Mouse (Mus musculus): ENCODE data around the gene Jagn1. TPM values are rescaled to one million over a fixed set of nuclear protein-coding genes. Genes with fewer than 3 reads are reported as not detected.

Gene Jagn1
- polyA plus RNA-seq, 1 experiment from 2014 or later: 53.3 TPM

GRCm38 (mm10) chr6:113435664-113436205 lies 6.6 kb upstream of the Jagn1 start, which contains the start of gene Cidec:
Gene Cidec (minus strand): TSS chr6:113435760.
- H3K4me3 ChIP-seq (replicated peaks): no peak within 1 kb of the TSS
- H3K36me3 ChIP-seq: no peaks in the 10 kb centered on the region
- no peak within 1 kb of the TSS for H3K4me2 ChIP-seq
- H3K27ac ChIP-seq: no peak within 1 kb of the TSS
- no peak for ATAC-seq (ENCODE audit: low read depth)
- no peak for DNase-seq
- WGBS (ENCODE audit: insufficient replicate concordance): 70% methylated on average over 9 of the region's 9 CpGs
- H3K27me3 ChIP-seq: no peaks in the 10 kb centered on the region
- no peak within 1 kb of the TSS for H3K9ac ChIP-seq
- no peaks in the 10 kb centered on the region for H3K9me3 ChIP-seq (replicated peaks)
- no peaks in the 10 kb centered on the region for H3K4me1 ChIP-seq (replicated peaks)

- no peak overlapping the region for H3K27ac ChIP-seq
- H3K9me3 ChIP-seq (replicated peaks): no peaks in the 10 kb centered on the region
- no peak overlapping the region for H3K4me3 ChIP-seq (replicated peaks)
- no peaks in the 10 kb centered on the region for H3K36me3 ChIP-seq
- ATAC-seq (ENCODE audit: low read depth) (no peak), DNase-seq (no peak)
- no peak overlapping the region for H3K9ac ChIP-seq
- peaks cover 9% of the 10 kb centered on the region; the same call in 1 of the 2 replicates for H3K4me1 ChIP-seq (replicated peaks)
- H3K4me2 ChIP-seq: no peak overlapping the region
- no peaks in the 10 kb centered on the region for H3K27me3 ChIP-seq
- WGBS (ENCODE audit: insufficient replicate concordance): 63% methylated on average over 12 of the region's 12 CpGs
Observed at GRCm38 (mm10) chr6:113437135-113437534, 5.2 kb upstream of the Jagn1 start.

GRCm38 (mm10) chr6:113438721-113439430 lies 3.5 kb upstream of the Jagn1 start:
- no peak for ATAC-seq (ENCODE audit: low read depth)
- Histone ChIP-seq H3K27ac (no peak overlapping the region), H3K27me3 (no peaks in the 10 kb centered on the region), H3K4me1 (replicated peaks) (peaks cover 22% of the 10 kb centered on the region), H3K4me3 (replicated peaks) (no peak overlapping the region), H3K9ac (no peak overlapping the region), H3K4me2 (no peak overlapping the region), H3K9me3 (replicated peaks) (no peaks in the 10 kb centered on the region), H3K36me3 (no peaks in the 10 kb centered on the region)
- DNase-seq: no peak
- WGBS (ENCODE audit: insufficient replicate concordance): 52% methylated on average over 12 of the region's 12 CpGs

GRCm38 (mm10) chr6:113440686-113441085 lies 1.7 kb upstream of the Jagn1 start:
- no peak for DNase-seq
- Histone ChIP-seq H3K4me3 (replicated peaks) (no peak overlapping the region), H3K27ac (no peak overlapping the region), H3K9ac (no peak overlapping the region), H3K4me1 (replicated peaks) (peaks cover 29% of the 10 kb centered on the region), H3K27me3 (no peaks in the 10 kb centered on the region), H3K9me3 (replicated peaks) (no peaks in the 10 kb centered on the region), H3K36me3 (no peaks in the 10 kb centered on the region), H3K4me2 (no peak overlapping the region)
- ATAC-seq (ENCODE audit: low read depth): no peak
- WGBS (ENCODE audit: insufficient replicate concordance): 87% methylated on average over 3 of the region's 3 CpGs

- Histone ChIP-seq H3K9me3 (replicated peaks) (no peaks in the 10 kb centered on the region), H3K27ac (no peak overlapping the region), H3K4me2 (no peak overlapping the region), H3K9ac (no peak overlapping the region), H3K36me3 (0 out of 2 replicates have a peak, but pooled peaks cover 3% of the 10 kb centered on the region), H3K4me3 (replicated peaks) (no peak overlapping the region), H3K27me3 (no peaks in the 10 kb centered on the region), H3K4me1 (replicated peaks) (peaks cover 29% of the 10 kb centered on the region)
- ATAC-seq (ENCODE audit: low read depth): no peak; the same call in 1 of the 2 replicates
- DNase-seq: peak; percentile 74
- WGBS (ENCODE audit: insufficient replicate concordance): 49% methylated on average over 7 of the region's 7 CpGs
Observed at GRCm38 (mm10) chr6:113441147-113441680, 1.2 kb upstream of the Jagn1 start.

GRCm38 (mm10) chr6:113442087-113442441 lies 305 bp upstream of the Jagn1 start:
- Histone ChIP-seq H3K36me3 (peaks cover 12% of the 10 kb centered on the region), H3K4me3 (replicated peaks) (peak overlapping the region; percentile 87), H3K9ac (peak overlapping the region; percentile 94), H3K9me3 (replicated peaks) (no peaks in the 10 kb centered on the region), H3K4me1 (replicated peaks) (peaks cover 29% of the 10 kb centered on the region), H3K4me2 (peak overlapping the region; percentile 88), H3K27ac (0 out of 2 replicates have a peak overlapping the region, but pooled peaks have one; percentile 50), H3K27me3 (no peaks in the 10 kb centered on the region)
- no peak for DNase-seq
- no peak; the same call in 1 of the 2 replicates for ATAC-seq (ENCODE audit: low read depth)
- WGBS (ENCODE audit: insufficient replicate concordance): 35% methylated on average over 9 of the region's 9 CpGs

GRCm38 (mm10) chr6:113443091-113443490 lies 722 bp downstream of the Jagn1 start:
- Histone ChIP-seq H3K4me3 (replicated peaks) (peak overlapping the region; percentile 87), H3K4me2 (peak overlapping the region; percentile 88), H3K4me1 (replicated peaks) (peaks cover 29% of the 10 kb centered on the region), H3K9me3 (replicated peaks) (no peaks in the 10 kb centered on the region), H3K27ac (peak overlapping the region; percentile 50; the same call in 1 of the 2 replicates), H3K36me3 (peaks cover 22% of the 10 kb centered on the region), H3K9ac (peak overlapping the region; percentile 94), H3K27me3 (no peaks in the 10 kb centered on the region)
- WGBS (ENCODE audit: insufficient replicate concordance): 35% methylated on average over 12 of the region's 12 CpGs
- no peak for ATAC-seq (ENCODE audit: low read depth)
- peak; percentile 14 for DNase-seq

GRCm38 (mm10) chr6:113444207-113444965 lies 2.0 kb downstream of the Jagn1 start:
- H3K9ac ChIP-seq: no peak overlapping the region
- no peak overlapping the region for H3K4me3 ChIP-seq (replicated peaks)
- no peak overlapping the region for H3K4me2 ChIP-seq
- ATAC-seq (ENCODE audit: low read depth) (no peak), DNase-seq (no peak)
- H3K27ac ChIP-seq: no peak overlapping the region
- H3K4me1 ChIP-seq (replicated peaks): peaks cover 29% of the 10 kb centered on the region
- H3K27me3 ChIP-seq: no peaks in the 10 kb centered on the region
- WGBS (ENCODE audit: insufficient replicate concordance): 79% methylated on average over 7 of the region's 8 CpGs
- peaks cover 32% of the 10 kb centered on the region for H3K36me3 ChIP-seq
- H3K9me3 ChIP-seq (replicated peaks): no peaks in the 10 kb centered on the region

GRCm38 (mm10) chr6:113447639-113448038 lies 5.3 kb downstream of the Jagn1 start:
- no peak overlapping the region for H3K4me2 ChIP-seq
- 81% methylated on average over 4 of the region's 4 CpGs for WGBS (ENCODE audit: insufficient replicate concordance)
- peaks cover 19% of the 10 kb centered on the region for H3K4me1 ChIP-seq (replicated peaks)
- ATAC-seq (ENCODE audit: low read depth): no peak
- no peak overlapping the region for H3K27ac ChIP-seq
- H3K36me3 ChIP-seq: peaks cover 32% of the 10 kb centered on the region
- DNase-seq: no peak
- H3K4me3 ChIP-seq (replicated peaks): no peak overlapping the region
- no peaks in the 10 kb centered on the region for H3K9me3 ChIP-seq (replicated peaks)
- no peaks in the 10 kb centered on the region for H3K27me3 ChIP-seq
- no peak overlapping the region for H3K9ac ChIP-seq

- H3K4me3 ChIP-seq (replicated peaks): no peak overlapping the region
- no peaks in the 10 kb centered on the region for H3K27me3 ChIP-seq
- no peak for ATAC-seq (ENCODE audit: low read depth)
- no peak overlapping the region for H3K9ac ChIP-seq
- no peaks in the 10 kb centered on the region for H3K4me1 ChIP-seq (replicated peaks)
- no peaks in the 10 kb centered on the region for H3K9me3 ChIP-seq (replicated peaks)
- WGBS (ENCODE audit: insufficient replicate concordance): 78% methylated on average over 2 of the region's 2 CpGs
- no peak for DNase-seq
- H3K27ac ChIP-seq: no peak overlapping the region
- H3K36me3 ChIP-seq: peaks cover 23% of the 10 kb centered on the region
- H3K4me2 ChIP-seq: no peak overlapping the region
Observed at GRCm38 (mm10) chr6:113451839-113452238, 9.5 kb downstream of the Jagn1 start.

GRCm38 (mm10) chr6:113455007-113455406 lies 12.6 kb downstream of the Jagn1 start:
- Histone ChIP-seq H3K4me3 (replicated peaks) (no peak overlapping the region), H3K27ac (no peak overlapping the region), H3K36me3 (no peaks in the 10 kb centered on the region), H3K9me3 (replicated peaks) (no peaks in the 10 kb centered on the region), H3K4me2 (no peak overlapping the region), H3K9ac (no peak overlapping the region), H3K4me1 (replicated peaks) (no peaks in the 10 kb centered on the region), H3K27me3 (0 out of 2 replicates have a peak, but pooled peaks cover 4% of the 10 kb centered on the region)
- 35% methylated on average over 5 of the region's 5 CpGs for WGBS (ENCODE audit: insufficient replicate concordance)
- DNase-seq (no peak), ATAC-seq (ENCODE audit: low read depth) (no peak)
